Mouse (Mus musculus) CH12.LX (cell line): Measurements from ENCODE around the gene Rpl6.

Source experiments
- CTCF ChIP-seq, 2 experiments: IDR thresholded peaks in 1 of 2; conservative IDR thresholded peaks in 1 of 2; 2 replicates each; pipeline ENCODE4 v1.5.1; 2011 to 2012; ENCODE audit warnings: low read depth in 2 of 2, low read length in 2 of 2, improper control_type of control experiment in 1 of 2, inconsistent platforms in 1 of 2, mild to moderate bottlenecking in 1 of 2, moderate library complexity in 1 of 2
- ELF1 ChIP-seq: IDR thresholded peaks from 2 replicates; pipeline ENCODE4 v1.6.1; 2014; ENCODE audit warnings: low read depth, mild to moderate bottlenecking, inconsistent platforms, low read length, improper control_type of control experiment
- ETS1 ChIP-seq: conservative IDR thresholded peaks from 2 replicates; pipeline ENCODE4 v1.6.1; 2012; ENCODE audit warnings: low read depth, mild to moderate bottlenecking, inconsistent platforms, low read length, improper control_type of control experiment, moderate library complexity
- POLR2A ChIP-seq: IDR thresholded peaks from 2 replicates; pipeline ENCODE4 v1.6.1; 2011; ENCODE audit warnings: low read depth, mild to moderate bottlenecking, improper control_type of control experiment, low read length
- USF1 ChIP-seq: IDR thresholded peaks from 2 replicates; pipeline ENCODE4 v1.6.1; 2014; ENCODE audit warnings: low read depth, mild to moderate bottlenecking, inconsistent platforms, low read length, improper control_type of control experiment

DNA sequence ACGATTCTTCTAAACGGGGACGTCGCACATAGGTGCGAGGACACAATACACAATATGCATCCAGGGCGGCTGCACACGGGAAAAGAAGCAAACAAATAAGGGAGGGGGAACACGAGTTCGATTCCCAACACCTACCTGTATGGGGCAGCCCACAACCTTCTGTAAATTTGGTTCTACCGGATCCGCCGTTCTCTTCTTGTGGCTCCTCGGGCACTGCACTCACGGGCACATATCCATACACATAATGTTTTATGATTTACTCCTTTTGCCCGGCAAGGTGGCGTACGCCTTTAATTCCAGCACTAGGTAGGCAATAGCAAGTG, 12.7 kb upstream of the Rpl6 start:
- TF ChIP-seq ELF1 (no peak), POLR2A (no peak), CTCF (conservative IDR thresholded peaks at IDR 0.05 in 1 of 2, IDR thresholded peaks at IDR 0.05 in 1 of 2; ENCODE audit: low read depth in 2 of 2, low read length in 2 of 2) (no peak), USF1 (no peak), ETS1 (no peak)
